Mouse (Mus musculus): ENCODE measurements around the gene Strn.

GRCm38 (mm10) chr17:78752938-78753655 is 16.1 kb upstream of the Strn start:
- TF ChIP-seq MAX (IDR thresholded peaks at IDR 0.05; ENCODE audit: low read depth), result no peak
- TF ChIP-seq USF1 (IDR thresholded peaks at IDR 0.05; ENCODE audit: low read depth), result no peak
- no peak for TF ChIP-seq POLR2A (IDR thresholded peaks at IDR 0.05; ENCODE audit: insufficient read length, low read depth)
- no peak for TF ChIP-seq CEBPB (IDR thresholded peaks at IDR 0.05; ENCODE audit: insufficient read depth, poor library complexity, severe bottlenecking)
- TF ChIP-seq E2F4 (IDR thresholded peaks at IDR 0.05; ENCODE audit: insufficient read depth), result no peak
- TF ChIP-seq MYOD1 (IDR thresholded peaks at IDR 0.05; ENCODE audit: control insufficient read depth in 1 of 3, insufficient read length in 2 of 3, low read depth in 2 of 3), result no peak
- no peak for TF ChIP-seq MYOG (IDR thresholded peaks at IDR 0.05; ENCODE audit: control insufficient read depth in 1 of 3, insufficient read depth in 1 of 3, insufficient read length in 2 of 3, low read depth in 2 of 3)
- no peak for TF ChIP-seq POLR2AphosphoS2 (IDR thresholded peaks at IDR 0.05; ENCODE audit: insufficient read length, low read depth)
- TF ChIP-seq TCF12 (IDR thresholded peaks at IDR 0.05; ENCODE audit: insufficient read depth, poor library complexity, severe bottlenecking), result no peak
